Mouse (Mus musculus) forebrain, embryonic 16.5 days (tissue): ENCODE measurements around the gene Hk1. TPM values are rescaled to one million over a fixed set of nuclear protein-coding genes. Genes with fewer than 3 reads are reported as not detected.

ENCODE experiments used
- ATAC-seq: fragments of 200-750 bp; cut with Nextera tagmentation; 2 replicates; pipeline ENCODE4 v1.8.0; 2017; ENCODE audit warnings: mild to moderate bottlenecking, moderate library complexity
- H3K27ac ChIP-seq: fragments of 300-500 bp; sonication (generic); 2 replicates; pipeline ENCODE4 v1.5.1; 2014; ENCODE audit warnings: low read length, control low read depth
- H3K27me3 ChIP-seq: fragments of 300-500 bp; sonication (generic); replicated peaks from 2 replicates; pipeline ENCODE4 v1.6.1; 2014; ENCODE audit warnings: low read length; ENCODE audit not compliant: control insufficient read depth, insufficient read depth
- H3K36me3 ChIP-seq: fragments of 300-500 bp; sonication (generic); 2 replicates; pipeline ENCODE4 v1.6.1; 2014; ENCODE audit not compliant: control insufficient read depth, insufficient read depth
- H3K4me1 ChIP-seq: fragments of 300-500 bp; sonication (generic); replicated peaks from 2 replicates; pipeline ENCODE4 v1.6.1; 2014; ENCODE audit warnings: low read length; ENCODE audit not compliant: control insufficient read depth, insufficient read depth
- H3K4me2 ChIP-seq: fragments of 300-500 bp; sonication (generic); 2 replicates; pipeline ENCODE4 v1.6.1; 2014; ENCODE audit warnings: mild to moderate bottlenecking, low read length, control low read depth
- H3K4me3 ChIP-seq: fragments of 300-500 bp; sonication (generic); replicated peaks from 2 replicates; pipeline ENCODE4 v1.5.1; 2014; ENCODE audit warnings: mild to moderate bottlenecking, low read length, control low read depth
- H3K9ac ChIP-seq: fragments of 300-500 bp; sonication (generic); replicated peaks from 2 replicates; pipeline ENCODE4 v1.6.1; 2014; ENCODE audit warnings: low read depth, low read length, control low read depth
- H3K9me3 ChIP-seq: fragments of 300-500 bp; sonication (generic); 2 replicates; pipeline ENCODE4 v1.6.1; 2016; ENCODE audit warnings: low read length; ENCODE audit not compliant: control insufficient read depth
- WGBS: fragments of 180-500 bp; shearing (Covaris S2); extraction: QIAGEN DNeasy Blood & Tissue Kit; methylation state at CpG from one replicate; pipeline ENCODE4 v1.1.7; 2014; 5-methylcytosine and 5-hydroxymethylcytosine counted together
- polyA plus RNA-seq: library from polyadenylated mRNA; unstranded; fragments of >200 nt; fragmentation: Nextera tagmentation; extraction: Ambion mirVana; gene quantifications from 2 replicates; pipeline ENCODE4 v1.2.1, GENCODE M21; 2015

The Hk1 gene
- polyA plus RNA-seq, 1 experiment from 2014 or later, result 107 TPM

DNA sequence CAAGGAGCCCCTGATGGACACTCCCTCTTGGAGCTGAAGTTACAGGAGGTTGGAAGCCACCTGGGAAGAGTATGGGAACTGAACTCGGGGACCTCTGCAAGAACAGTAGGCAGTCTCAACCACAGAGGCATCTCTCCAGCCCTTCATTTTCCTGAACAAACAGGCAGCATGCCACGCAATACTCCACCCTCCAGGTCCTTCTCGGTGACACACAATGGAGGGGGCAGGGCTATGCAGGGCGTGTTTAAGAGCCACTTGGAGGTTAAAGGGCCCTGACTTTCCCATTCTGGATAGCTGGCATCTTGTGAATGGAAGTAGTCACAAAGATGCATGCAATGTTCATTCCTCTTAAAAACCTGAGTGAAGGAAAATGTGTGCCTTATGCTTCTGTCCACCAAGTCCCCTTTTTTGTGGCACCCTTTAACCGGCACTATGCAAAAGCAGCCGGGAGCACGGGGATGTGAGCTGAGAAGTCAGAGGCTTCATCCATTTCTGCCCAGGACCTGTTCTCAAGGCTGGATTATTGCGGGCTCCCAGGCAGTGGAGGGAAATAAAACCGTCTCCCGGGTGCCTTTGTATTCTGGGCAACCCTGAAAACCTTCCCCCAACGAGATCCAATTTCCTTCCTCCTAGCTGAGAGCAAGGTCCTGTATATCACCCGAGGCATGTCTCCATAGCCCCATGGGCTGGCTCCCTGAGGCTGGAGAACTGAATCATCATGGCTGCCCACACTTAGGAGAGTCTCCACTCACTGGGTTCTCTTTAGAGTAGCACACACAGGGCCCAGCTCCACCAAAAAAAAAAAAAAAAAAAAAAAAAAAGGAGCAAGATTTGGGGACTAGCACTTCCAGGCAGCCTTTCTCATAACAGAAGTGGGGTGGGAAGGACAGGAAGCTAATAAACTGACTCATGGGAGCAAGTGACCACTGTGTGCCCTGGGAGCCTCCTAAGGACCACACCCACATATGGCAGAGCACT lies 42.8 kb downstream of the Hk1 start:
- Histone ChIP-seq H3K9me3 (no peaks in the 10 kb centered on the region), H3K27ac (no peak overlapping the region), H3K9ac (no peak overlapping the region; the same call in 1 of the 2 replicates), H3K4me2 (no peak overlapping the region), H3K4me3 (no peak overlapping the region), H3K27me3 (no peaks in the 10 kb centered on the region), H3K36me3 (no peaks in the 10 kb centered on the region), H3K4me1 (peaks cover 32% of the 10 kb centered on the region)
- WGBS, result 16% methylated on average over 12 of the region's 12 CpGs
- no peak for ATAC-seq

- Histone ChIP-seq H3K4me1 (peaks cover 24% of the 10 kb centered on the region), H3K27me3 (no peaks in the 10 kb centered on the region), H3K4me2 (no peak overlapping the region), H3K9ac (no peak overlapping the region), H3K4me3 (no peak overlapping the region), H3K27ac (no peak overlapping the region), H3K9me3 (no peaks in the 10 kb centered on the region), H3K36me3 (no peaks in the 10 kb centered on the region)
- no peak for ATAC-seq
- 8% methylated on average over 6 of the region's 6 CpGs for WGBS
These were observed 44.3 kb downstream of the Hk1 start for GRCm38 (mm10) chr10:62335423-62335776.

- Histone ChIP-seq H3K4me3 (no peak overlapping the region), H3K4me2 (no peak overlapping the region), H3K9ac (no peak overlapping the region), H3K4me1 (peaks cover 24% of the 10 kb centered on the region), H3K9me3 (no peaks in the 10 kb centered on the region), H3K36me3 (no peaks in the 10 kb centered on the region), H3K27me3 (no peaks in the 10 kb centered on the region), H3K27ac (no peak overlapping the region)
- 35% methylated on average over 20 of the region's 20 CpGs for WGBS
- no peak for ATAC-seq
These were observed 44.9 kb downstream of the Hk1 start for GRCm38 (mm10) chr10:62334686-62335422.

DNA sequence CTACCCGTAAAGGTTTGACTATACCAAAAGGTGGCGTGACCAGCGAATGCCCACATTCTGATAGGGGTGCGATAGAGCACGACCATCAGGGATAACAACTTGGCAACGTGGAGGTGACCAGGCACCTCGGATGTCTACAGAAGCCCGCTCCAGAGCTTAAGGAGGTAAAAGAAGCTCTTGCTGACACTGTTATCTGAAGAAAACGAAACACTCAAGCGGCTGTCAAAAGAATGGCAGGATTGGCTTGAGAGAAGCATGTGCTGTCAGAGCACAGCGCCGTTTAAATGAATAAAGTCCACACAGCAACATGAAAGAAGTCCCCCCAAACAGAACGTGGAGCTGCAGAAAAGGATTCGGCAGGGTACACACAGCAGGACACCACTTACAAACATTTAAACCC lies 46.4 kb downstream of the Hk1 start:
- no peak overlapping the region for H3K4me2 ChIP-seq
- no peaks in the 10 kb centered on the region for H3K27me3 ChIP-seq
- H3K36me3 ChIP-seq, result no peaks in the 10 kb centered on the region
- H3K9ac ChIP-seq, result no peak overlapping the region
- no peaks in the 10 kb centered on the region for H3K9me3 ChIP-seq
- 68% methylated on average over 14 of the region's 14 CpGs for WGBS
- no peak for ATAC-seq
- no peak overlapping the region for H3K4me3 ChIP-seq
- peaks cover 14% of the 10 kb centered on the region for H3K4me1 ChIP-seq
- no peak overlapping the region for H3K27ac ChIP-seq

- no peaks in the 10 kb centered on the region for H3K36me3 ChIP-seq
- no peaks in the 10 kb centered on the region for H3K9me3 ChIP-seq
- H3K4me1 ChIP-seq, result peaks cover 12% of the 10 kb centered on the region
- 59% methylated on average over 7 of the region's 7 CpGs for WGBS
- no peak for ATAC-seq
- no peak overlapping the region for H3K4me3 ChIP-seq
- no peaks in the 10 kb centered on the region for H3K27me3 ChIP-seq
- no peak overlapping the region for H3K27ac ChIP-seq
- peak overlapping the region; percentile 18; the same call in 1 of the 2 replicates for H3K4me2 ChIP-seq
- H3K9ac ChIP-seq, result no peak overlapping the region
These were observed 47.2 kb downstream of the Hk1 start for GRCm38 (mm10) chr10:62332514-62332913.

- no peak overlapping the region for H3K9ac ChIP-seq
- no peaks in the 10 kb centered on the region for H3K9me3 ChIP-seq
- no peak overlapping the region for H3K4me2 ChIP-seq
- no peak for ATAC-seq
- H3K27me3 ChIP-seq, result no peaks in the 10 kb centered on the region
- H3K4me3 ChIP-seq, result no peak overlapping the region
- no peak overlapping the region for H3K27ac ChIP-seq
- H3K4me1 ChIP-seq, result peaks cover 9% of the 10 kb centered on the region
- no peaks in the 10 kb centered on the region for H3K36me3 ChIP-seq
- WGBS, result 73% methylated on average over 11 of the region's 12 CpGs
These were observed 47.9 kb downstream of the Hk1 start for GRCm38 (mm10) chr10:62331771-62332170.

DNA sequence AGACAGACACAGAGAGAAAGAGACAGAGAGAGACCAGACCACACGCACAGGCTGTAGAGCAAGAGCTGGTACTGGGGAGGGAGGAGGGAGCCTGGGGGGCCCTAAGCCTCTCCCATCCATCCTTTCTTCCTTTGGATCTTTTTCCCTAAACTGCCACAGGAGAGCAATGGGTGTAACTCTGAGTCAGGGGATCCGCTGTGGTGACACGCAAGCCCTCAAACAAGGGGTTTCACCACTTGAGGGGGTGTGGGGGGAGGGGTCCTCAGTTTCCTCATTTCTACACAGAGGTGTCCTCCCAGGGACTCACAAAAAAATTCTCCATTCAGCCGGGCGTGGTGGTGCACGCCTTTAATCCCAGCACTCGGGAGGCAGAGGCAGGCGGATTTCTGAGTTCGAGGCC lies 48.4 kb downstream of the Hk1 start:
- Histone ChIP-seq H3K9me3 (no peaks in the 10 kb centered on the region), H3K36me3 (no peaks in the 10 kb centered on the region), H3K4me2 (no peak overlapping the region), H3K27ac (no peak overlapping the region), H3K9ac (no peak overlapping the region), H3K27me3 (no peaks in the 10 kb centered on the region), H3K4me3 (no peak overlapping the region), H3K4me1 (peaks cover 6% of the 10 kb centered on the region; the same call in 1 of the 2 replicates)
- ATAC-seq, result no peak
- 95% methylated on average over 9 of the region's 9 CpGs for WGBS

- no peaks in the 10 kb centered on the region for H3K9me3 ChIP-seq
- ATAC-seq, result no peak
- H3K4me3 ChIP-seq, result no peak overlapping the region
- peaks cover 2% of the 10 kb centered on the region; the same call in 1 of the 2 replicates for H3K4me1 ChIP-seq
- H3K9ac ChIP-seq, result no peak overlapping the region
- H3K27me3 ChIP-seq, result no peaks in the 10 kb centered on the region
- no peak overlapping the region for H3K27ac ChIP-seq
- no peak overlapping the region for H3K4me2 ChIP-seq
- no peaks in the 10 kb centered on the region for H3K36me3 ChIP-seq
- WGBS, result 84% methylated on average over 7 of the region's 7 CpGs
These were observed 49.9 kb downstream of the Hk1 start for GRCm38 (mm10) chr10:62329846-62330245.

DNA sequence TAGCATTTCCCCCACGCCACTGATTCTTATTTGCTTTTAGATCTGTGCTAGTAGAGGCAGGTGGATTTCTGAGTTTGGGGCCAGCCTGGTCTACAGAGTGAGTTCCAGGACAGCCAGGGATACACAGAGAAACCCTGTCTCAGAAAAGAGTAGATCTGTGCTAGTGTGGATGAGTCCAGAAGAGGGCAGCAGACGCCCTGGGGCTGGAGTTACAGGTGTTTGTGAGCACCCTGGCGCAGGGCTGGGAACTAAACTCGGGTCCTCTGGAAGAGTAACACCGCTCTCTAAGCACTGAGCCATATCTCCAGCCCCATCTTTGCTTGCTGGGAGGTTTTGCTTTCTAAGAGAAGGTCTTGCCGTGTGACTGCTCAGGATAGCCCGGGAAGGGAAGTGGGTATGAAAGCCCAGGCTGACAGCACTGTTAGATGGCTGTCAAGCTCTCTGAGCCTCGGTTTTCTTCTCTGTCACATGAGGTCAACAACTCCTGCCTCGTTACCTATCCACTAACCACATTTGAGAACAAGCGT lies 50.8 kb downstream of the Hk1 start:
- no peaks in the 10 kb centered on the region for H3K36me3 ChIP-seq
- H3K4me3 ChIP-seq, result no peak overlapping the region
- H3K27ac ChIP-seq, result no peak overlapping the region
- H3K27me3 ChIP-seq, result no peaks in the 10 kb centered on the region
- 88% methylated on average over 10 of the region's 10 CpGs for WGBS
- ATAC-seq, result no peak
- no peak overlapping the region for H3K9ac ChIP-seq
- H3K9me3 ChIP-seq, result no peaks in the 10 kb centered on the region
- peaks cover 2% of the 10 kb centered on the region; the same call in 1 of the 2 replicates for H3K4me1 ChIP-seq
- no peak overlapping the region for H3K4me2 ChIP-seq
